19 mouse cellular contexts compared by ENCODE assay signal in genomic region chr10:54254874-54255641, GRCm38 (mm10).
DNase-seq lines count a peak whose midpoint lies in the region; ATAC-seq and TF ChIP-seq lines count a peak whose summit lies in the region.
"Had no signal": no experiment of that assay in that cellular context is flagged by ENCODE, and none has a peak within 500 bp of the region (broad histone marks: within the 10 kb centered on the region; RNA-seq: fewer than 3 reads in every experiment).

No protein-coding gene starts in this region.

- H3K4me3 ChIP-seq in CH12.LX (replicated peaks in 1 of 3; ENCODE audit: low read depth in 2 of 3, low read length in 2 of 3, poor library complexity in 1 of 3) = no peak overlapping the region
- no peak overlapping the region for H3K4me3 ChIP-seq in forebrain, embryonic 15.5 days
- H3K4me3 ChIP-seq: embryonic facial prominence, embryonic 10.5 days; embryonic facial prominence, embryonic 12.5 days; forebrain, embryonic 13.5 days had no signal

- no peak overlapping the region for H3K9ac ChIP-seq in CH12.LX (ENCODE audit: insufficient read depth, low read depth)
- H3K9ac ChIP-seq in forebrain, embryonic 15.5 days (replicated peaks) = no peak overlapping the region
- H3K9ac ChIP-seq: embryonic facial prominence, embryonic 12.5 days; forebrain, embryonic 13.5 days had no signal

- peaks cover 0 to 15% of the 10 kb centered on the region in 2 experiments; a peak in 2 of 4 replicates for H3K4me1 ChIP-seq in CH12.LX (ENCODE audit: control insufficient read depth in 1 of 2, insufficient read depth in 2 of 2)
- no peaks in the 10 kb centered on the region for H3K4me1 ChIP-seq in forebrain, embryonic 15.5 days
- H3K4me1 ChIP-seq: embryonic facial prominence, embryonic 10.5 days; embryonic facial prominence, embryonic 12.5 days; forebrain, embryonic 13.5 days had no signal

- H3K9me3 ChIP-seq in CH12.LX (replicated peaks; ENCODE audit: low read length) = no peaks in the 10 kb centered on the region
- no peaks in the 10 kb centered on the region for H3K9me3 ChIP-seq in forebrain, embryonic 15.5 days
- H3K9me3 ChIP-seq: embryonic facial prominence, embryonic 10.5 days; embryonic facial prominence, embryonic 12.5 days; forebrain, embryonic 13.5 days had no signal

- 82% methylated on average over 1 of the region's 1 CpGs for WGBS in forebrain, embryonic 15.5 days

- TF ChIP-seq CTCF in CH12.LX (conservative IDR thresholded peaks at IDR 0.05 in 1 of 2, IDR thresholded peaks at IDR 0.05 in 1 of 2; ENCODE audit: low read depth in 2 of 2, low read length in 2 of 2) = no peak

- TF ChIP-seq RAD21 in CH12.LX (IDR thresholded peaks at IDR 0.05; ENCODE audit: low read depth, low read length) = no peak; the same call in 1 of the 2 replicates

- no peak for TF ChIP-seq POLR2A in CH12.LX (IDR thresholded peaks at IDR 0.05; ENCODE audit: low read depth, low read length)

- H3K27ac ChIP-seq in CH12.LX (ENCODE audit: insufficient read depth, low read depth) = no peak overlapping the region
- H3K27ac ChIP-seq in forebrain, embryonic 15.5 days (replicated peaks) = no peak overlapping the region
- H3K27ac ChIP-seq: embryonic facial prominence, embryonic 10.5 days; embryonic facial prominence, embryonic 12.5 days; forebrain, embryonic 13.5 days had no signal

- no peak overlapping the region for H3K4me2 ChIP-seq in CH12.LX (ENCODE audit: insufficient read depth, low read depth, poor library complexity, severe bottlenecking)
- H3K4me2 ChIP-seq in forebrain, embryonic 15.5 days (replicated peaks) = no peak overlapping the region
- H3K4me2 ChIP-seq: embryonic facial prominence, embryonic 12.5 days; forebrain, embryonic 13.5 days had no signal

- peak; percentile 91 for TF ChIP-seq EP300 in CH12.LX (IDR thresholded peaks at IDR 0.05; ENCODE audit: low read length)

- no peaks in the 10 kb centered on the region for H3K27me3 ChIP-seq in CH12.LX (replicated peaks)
- H3K27me3 ChIP-seq in forebrain, embryonic 15.5 days = no peaks in the 10 kb centered on the region
- H3K27me3 ChIP-seq: embryonic facial prominence, embryonic 12.5 days; forebrain, embryonic 13.5 days had no signal

- no peaks in the 10 kb centered on the region for H3K79me2 ChIP-seq in CH12.LX (replicated peaks; ENCODE audit: control insufficient read depth, extremely low read depth, insufficient read depth, poor library complexity, severe bottlenecking)

- H3K36me3 ChIP-seq in CH12.LX (replicated peaks in 1 of 2; ENCODE audit: control insufficient read depth in 1 of 2, insufficient read depth in 1 of 2, low read length in 1 of 2) = no peaks in the 10 kb centered on the region
- H3K36me3 ChIP-seq in forebrain, embryonic 15.5 days = no peaks in the 10 kb centered on the region
- H3K36me3 ChIP-seq: embryonic facial prominence, embryonic 10.5 days; embryonic facial prominence, embryonic 12.5 days had no signal

- dilution Hi-C loops in CH12.LX (cut with MboI; ENCODE audit: extremely low pct_ligation_motif_present, extremely low pct_unique_long_range_greater_than_20kb, low sequenced_read_pairs) = no loop called here

- in situ Hi-C loops in CH12.LX (cut with MboI; ENCODE audit: low pct_ligation_motif_present, low pct_unique_long_range_greater_than_20kb, low sequenced_read_pairs) = loop anchor here (25.0 kb wide), 1 partner anchor 393 kb away; no protein-coding TSS in a partner anchor

- DNase-seq in CD4-positive, CD25-positive, alpha-beta regulatory T cell, adult 2 months (ENCODE audit: low read depth, low spot score) = peak; percentile 44
- DNase-seq in CH12.LX (ENCODE audit: extremely low read depth) = peak; percentile 57
- peak; percentile 55 for DNase-seq in induced T-regulatory cell, adult 2 months (ENCODE audit: low read depth)
- DNase-seq in right cerebral cortex, postnatal 25 days = no peak
- no peak for DNase-seq in left cerebral cortex, adult 9 months (ENCODE audit: low spot score in 2 of 2)
- DNase-seq in cerebellum, postnatal 4 days (ENCODE audit: low spot score in 2 of 2) = no peak
- DNase-seq: adrenal gland, postnatal 10 days; adrenal gland, postnatal 25 days; cerebellum, adult 11 months; cerebellum, adult 18-20 months; cerebellum, adult 8-10 months; cerebellum, adult 9-11 months; cerebellum, postnatal 14 days; cerebellum, postnatal 36 days had no signal

- ATAC-seq in forebrain, embryonic 15.5 days (replicated peaks) = no peak
- ATAC-seq: forebrain, embryonic 13.5 days; forebrain, embryonic 16.5 days had no signal

TF ChIP-seq in CH12.LX, 34 proteins besides CTCF, POLR2A, EP300 and RAD21:
- TF ChIP-seq CHD2 (IDR thresholded peaks at IDR 0.05; ENCODE audit: low read length) (peak; percentile 24; the same call in 1 of the 2 replicates), KAT2A (IDR thresholded peaks at IDR 0.05; ENCODE audit: insufficient replicate concordance, low read length) (no peak), E2F4 (IDR thresholded peaks at IDR 0.05; ENCODE audit: insufficient replicate concordance, low read depth, low read length) (no peak), JUN (IDR thresholded peaks at IDR 0.05; ENCODE audit: insufficient read depth, low read depth, low read length) (peak; percentile 80), RCOR1 (conservative IDR thresholded peaks at IDR 0.05; ENCODE audit: low read depth, low read length) (no peak; the same call in 1 of the 2 replicates), MEF2A (IDR thresholded peaks at IDR 0.05; ENCODE audit: borderline replicate concordance, low read depth, low read length) (peak; percentile 62; the same call in 1 of the 2 replicates), HCFC1 (IDR thresholded peaks at IDR 0.05; ENCODE audit: low read depth, low read length) (peak; percentile 17; the same call in 1 of the 2 replicates), BHLHE40 (IDR thresholded peaks at IDR 0.05; ENCODE audit: low read depth, low read length) (peak; percentile 56), IRF4 (IDR thresholded peaks at IDR 0.05; ENCODE audit: low read depth, low read length) (peak; percentile 89), NRF1 (IDR thresholded peaks at IDR 0.05; ENCODE audit: low read depth, low read length) (no peak), MYC (IDR thresholded peaks at IDR 0.05; ENCODE audit: low read depth, low read length) (no peak), ZC3H11A (IDR thresholded peaks at IDR 0.05; ENCODE audit: low read depth, low read length) (no peak), USF2 (conservative IDR thresholded peaks at IDR 0.05; ENCODE audit: low read depth, low read length) (no peak), MAFK (IDR thresholded peaks at IDR 0.05; ENCODE audit: insufficient replicate concordance, low read length) (peak; percentile 73), SMC3 (IDR thresholded peaks at IDR 0.05; ENCODE audit: low read depth, low read length) (no peak), MAZ (IDR thresholded peaks at IDR 0.05; ENCODE audit: low read depth, low read length) (0 out of 2 replicates have a peak, but pooled peaks have one; percentile 14), USF1 (IDR thresholded peaks at IDR 0.05; ENCODE audit: low read depth, low read length) (no peak), UBTF (IDR thresholded peaks at IDR 0.05; ENCODE audit: low read depth, low read length) (no peak), CHD1 (IDR thresholded peaks at IDR 0.05; ENCODE audit: low read depth, low read length) (no peak), ETS1 (conservative IDR thresholded peaks at IDR 0.05; ENCODE audit: low read depth, low read length) (peak; percentile 73), PAX5 (IDR thresholded peaks at IDR 0.05; ENCODE audit: low read length) (no peak), NELFE (IDR thresholded peaks at IDR 0.05; ENCODE audit: low read depth, low read length) (no peak), ZKSCAN1 (IDR thresholded peaks at IDR 0.05; ENCODE audit: borderline replicate concordance, low read depth, low read length) (no peak), POLR2AphosphoS2 (IDR thresholded peaks at IDR 0.05; ENCODE audit: low read depth, low read length) (no peak), ZNF384 (IDR thresholded peaks at IDR 0.05; ENCODE audit: low read depth, low read length) (no peak), MXI1 (IDR thresholded peaks at IDR 0.05; ENCODE audit: low read depth, low read length) (no peak), GABPA (IDR thresholded peaks at IDR 0.05; ENCODE audit: insufficient replicate concordance, low read depth, low read length) (no peak), MAX (IDR thresholded peaks at IDR 0.05; ENCODE audit: low read length) (no peak), SIN3A (IDR thresholded peaks at IDR 0.05; ENCODE audit: low read length) (no peak), ELF1 (IDR thresholded peaks at IDR 0.05; ENCODE audit: low read depth, low read length) (no peak), TBP (conservative IDR thresholded peaks at IDR 0.05; ENCODE audit: low read depth, low read length) (no peak), JUND (conservative IDR thresholded peaks at IDR 0.05; ENCODE audit: low read depth, low read length) (peak; percentile 95), TCF12 (IDR thresholded peaks at IDR 0.05; ENCODE audit: low read depth, low read length) (peak; percentile 59), ZMIZ1 (IDR thresholded peaks at IDR 0.05; ENCODE audit: low read depth, low read length) (no peak)

Comparison
In these comparisons a context has a peak if more than half of its experiments do, and no peak if none do; other contexts are left out.
1. DNase-seq: peak in CD4-positive, CD25-positive, alpha-beta regulatory T cell, adult 2 months (single experiment), CH12.LX (single experiment) and induced T-regulatory cell, adult 2 months (single experiment); none in right cerebral cortex, postnatal 25 days (single experiment), left cerebral cortex, adult 9 months (0 of 2) and cerebellum, postnatal 4 days (0 of 2).